Mouse (Mus musculus) adipocyte (in vitro differentiated cells): Measurements from ENCODE around the gene Pllp.

Experiments
- DNase-seq: peaks from one replicate; pipeline ENCODE4 v3.0.0-alpha.2; 2016; ENCODE audit warnings: low spot score

The Pllp gene

DNA sequence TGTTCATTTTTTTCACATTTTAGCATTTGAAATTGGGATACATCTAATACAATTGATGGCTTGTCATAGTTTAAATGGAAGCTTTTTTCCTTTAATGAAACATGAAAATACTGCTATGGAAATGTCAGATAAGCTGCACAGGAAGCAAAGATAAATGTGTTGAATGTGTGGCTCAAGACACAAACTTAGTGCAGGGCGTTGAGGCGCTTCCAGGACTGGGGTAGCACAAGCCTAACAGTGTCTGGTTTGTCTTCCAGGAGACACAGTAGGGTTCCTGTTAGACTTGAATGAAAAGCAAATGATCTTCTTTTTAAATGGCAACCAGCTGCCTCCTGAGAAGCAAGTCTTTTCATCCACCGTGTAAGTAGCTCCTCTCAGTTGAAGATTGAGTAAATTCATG is 46.6 kb downstream of the Pllp start:
- no peak for DNase-seq

DNA sequence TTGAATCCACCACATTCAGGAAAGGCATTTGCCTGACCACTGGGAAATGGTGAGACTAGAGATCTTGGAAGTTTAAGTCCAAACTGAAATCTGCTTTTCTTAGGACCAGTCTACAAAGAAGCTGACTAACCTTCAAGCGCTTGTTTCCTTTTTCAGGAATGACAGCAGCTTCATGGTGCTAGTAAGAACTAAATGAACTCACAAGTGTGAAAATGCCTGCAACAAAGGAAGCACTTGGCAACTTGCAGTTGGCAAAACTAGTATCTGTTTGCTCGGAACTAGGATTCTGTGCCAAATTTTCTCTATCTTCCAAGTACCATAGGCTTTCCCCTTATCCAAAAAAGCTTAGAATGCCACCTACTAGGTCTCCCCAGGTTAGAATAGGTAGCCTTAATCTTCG is 49.9 kb downstream of the Pllp start:
- no peak for DNase-seq

DNA sequence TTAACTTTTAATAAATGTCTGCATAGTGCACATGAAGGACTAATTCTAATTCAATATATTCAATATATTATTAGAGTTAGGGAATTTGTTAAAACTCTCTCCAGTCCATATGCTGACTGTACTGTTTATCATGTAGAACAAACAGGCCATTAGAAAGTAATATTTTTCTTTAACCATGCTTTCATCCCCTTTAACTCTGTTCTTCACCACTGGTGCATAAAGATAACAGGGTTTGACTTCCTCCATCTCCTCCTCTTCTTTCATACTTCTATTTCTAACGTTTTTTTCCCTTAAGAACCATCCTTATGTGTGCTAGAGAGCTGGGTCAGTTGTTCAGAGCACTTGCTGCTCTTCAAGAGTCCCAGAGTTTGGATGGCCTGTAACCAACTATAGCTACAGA is 50.9 kb downstream of the Pllp start:
- DNase-seq = no peak

DNA sequence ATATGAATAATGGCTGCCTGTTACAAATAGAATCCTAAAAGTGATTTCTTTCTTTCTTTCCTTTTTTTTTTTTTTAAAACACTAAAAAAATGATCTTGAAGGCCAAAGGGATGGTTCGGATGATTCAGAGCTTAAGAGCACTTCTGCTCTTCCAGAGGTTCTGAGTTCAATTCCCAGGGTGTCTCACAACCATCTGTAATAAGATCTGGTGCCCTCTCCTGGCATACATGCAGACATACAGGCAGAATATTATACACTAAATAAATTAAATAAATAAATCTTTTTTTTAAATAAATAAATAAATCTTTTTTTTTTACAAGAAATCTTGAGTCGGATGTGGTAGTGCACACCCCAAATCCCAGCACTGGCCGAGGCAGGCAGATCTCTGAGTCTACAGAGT is 54.1 kb downstream of the Pllp start:
- DNase-seq = peak; percentile 9

DNA sequence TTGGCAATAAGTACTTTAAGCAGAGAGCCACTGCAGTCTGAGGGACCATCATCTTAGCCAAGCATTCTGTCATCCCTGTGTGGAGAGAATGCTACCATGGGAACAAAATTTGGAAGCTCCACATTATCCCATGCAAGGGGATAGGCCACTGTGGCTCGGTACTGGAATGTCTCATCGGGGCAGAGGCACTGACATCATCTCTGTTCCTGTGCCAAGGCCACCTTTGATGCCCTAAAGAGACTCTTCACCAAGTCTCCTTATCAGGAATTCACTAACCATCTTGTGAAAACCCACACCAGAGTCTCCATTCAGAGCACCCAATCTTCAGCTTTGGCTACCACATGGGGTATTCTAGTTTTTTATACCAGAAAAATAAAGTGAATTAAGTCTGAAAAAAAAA is 54.9 kb downstream of the Pllp start:
- no peak for DNase-seq

DNA sequence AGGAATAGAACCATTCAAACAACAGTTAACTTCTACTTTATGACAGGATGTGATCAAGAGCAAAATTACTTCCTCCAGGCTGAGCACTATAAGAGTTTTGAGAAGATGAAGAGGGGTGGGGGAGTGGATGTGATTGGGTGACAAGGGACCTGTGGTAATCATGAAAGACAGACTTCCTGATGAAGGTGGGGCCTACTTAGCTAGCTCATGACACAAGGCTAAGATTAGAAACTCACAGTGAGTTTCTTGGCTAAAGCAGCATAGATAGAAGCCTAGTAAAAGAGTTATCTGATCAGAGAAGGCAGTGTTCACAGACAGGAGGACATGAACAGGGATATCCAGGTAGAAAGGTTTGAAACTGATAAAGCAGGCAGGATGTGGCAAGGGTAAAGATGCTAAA is 61.9 kb downstream of the Pllp start:
- DNase-seq = no peak

DNA sequence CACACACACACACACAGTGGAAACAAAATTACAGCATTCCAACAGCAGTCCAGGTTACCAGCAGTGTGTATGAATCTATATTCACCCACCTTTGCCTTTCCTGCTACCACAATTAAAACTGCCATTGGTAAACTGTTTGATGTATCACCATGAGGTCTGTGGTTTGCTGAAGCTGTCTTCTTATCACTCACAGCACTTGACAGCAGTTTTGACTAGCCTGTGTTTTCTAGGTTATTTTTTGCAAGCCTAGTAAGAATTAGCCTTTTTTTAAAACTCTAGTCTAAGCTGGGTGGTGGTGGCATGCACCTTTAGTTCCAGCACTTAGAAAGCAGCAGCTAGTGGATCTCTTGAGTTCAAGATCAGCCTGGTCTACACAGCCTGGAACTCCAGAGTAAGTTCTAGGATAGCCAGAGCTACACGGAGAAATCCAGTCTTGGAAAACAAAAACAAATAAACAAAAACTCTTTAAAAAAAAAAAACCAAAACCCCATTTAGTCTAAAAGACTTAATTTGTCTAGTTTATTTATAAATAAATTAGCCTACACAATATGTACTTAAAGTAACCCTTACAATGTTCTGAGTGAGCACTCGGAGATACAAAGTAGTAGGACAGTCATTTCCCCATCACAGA is 62.4 kb downstream of the Pllp start:
- no peak for DNase-seq
